Mouse (Mus musculus): Measurements from ENCODE around the gene Mrrf. TPM values are rescaled to one million over a fixed set of nuclear protein-coding genes. Genes with fewer than 3 reads are reported as not detected.
A peak's percentile ranks its signal among the peaks of the same experiment; 100 is the strongest.

Gene Mrrf
- polyA plus RNA-seq, 1 experiment = 2.5 TPM

GRCm38 (mm10) chr2:36101866-36102558 lies 34.2 kb upstream of the Mrrf start:
- Histone ChIP-seq H3K27me3 (replicated peaks) (peaks cover 100% of the 10 kb centered on the region), H3K36me3 (replicated peaks; ENCODE audit: low read length) (no peaks in the 10 kb centered on the region), H3K4me3 (replicated peaks) (peak overlapping the region; percentile 87), H3K9me3 (no peaks in the 10 kb centered on the region), H3K4me1 (peaks cover 50% of the 10 kb centered on the region)
- TF ChIP-seq GATA1 (IDR thresholded peaks at IDR 0.05; ENCODE audit: borderline replicate concordance, low read length) (no peak), FLI1 (IDR thresholded peaks at IDR 0.05; ENCODE audit: low read length) (no peak)

- TF ChIP-seq FLI1 (IDR thresholded peaks at IDR 0.05; ENCODE audit: low read length) = no peak
- Histone ChIP-seq H3K27me3 (replicated peaks) (peaks cover 99% of the 10 kb centered on the region), H3K4me3 (replicated peaks) (peak overlapping the region; percentile 87), H3K36me3 (replicated peaks; ENCODE audit: low read length) (no peaks in the 10 kb centered on the region), H3K4me1 (peaks cover 44% of the 10 kb centered on the region), H3K9me3 (no peaks in the 10 kb centered on the region)
These were observed 33.6 kb upstream of the Mrrf start for GRCm38 (mm10) chr2:36102559-36102946.

- TF ChIP-seq FLI1 (IDR thresholded peaks at IDR 0.05; ENCODE audit: low read length) = no peak
- TF ChIP-seq GATA1 (IDR thresholded peaks at IDR 0.05; ENCODE audit: borderline replicate concordance, low read length) = no peak
- Histone ChIP-seq H3K36me3 (replicated peaks; ENCODE audit: low read length) (no peaks in the 10 kb centered on the region), H3K9me3 (no peaks in the 10 kb centered on the region), H3K27me3 (replicated peaks) (peaks cover 99% of the 10 kb centered on the region), H3K4me1 (peaks cover 42% of the 10 kb centered on the region), H3K4me3 (replicated peaks) (peak overlapping the region; percentile 87)
These were observed 33.1 kb upstream of the Mrrf start for GRCm38 (mm10) chr2:36103069-36103554.

- peak overlapping the region; percentile 87 for H3K4me3 ChIP-seq (replicated peaks)
These were observed 32.4 kb upstream of the Mrrf start for GRCm38 (mm10) chr2:36103555-36104367.

GRCm38 (mm10) chr2:36104436-36104955 lies 31.7 kb upstream of the Mrrf start:
- H3K9me3 ChIP-seq = no peaks in the 10 kb centered on the region
- no peaks in the 10 kb centered on the region for H3K36me3 ChIP-seq (replicated peaks; ENCODE audit: low read length)
- peaks cover 98% of the 10 kb centered on the region for H3K27me3 ChIP-seq (replicated peaks)
- TF ChIP-seq GATA1 (IDR thresholded peaks at IDR 0.05; ENCODE audit: borderline replicate concordance, low read length) (no peak), FLI1 (IDR thresholded peaks at IDR 0.05; ENCODE audit: low read length) (no peak)
- peak overlapping the region; percentile 83 for H3K4me3 ChIP-seq (replicated peaks)
- peaks cover 47% of the 10 kb centered on the region for H3K4me1 ChIP-seq

More at GRCm38 (mm10) chr2:36103555-36104367, 32.4 kb upstream of the Mrrf start:
- TF ChIP-seq GATA1 (IDR thresholded peaks at IDR 0.05; ENCODE audit: borderline replicate concordance, low read length) (no peak), FLI1 (IDR thresholded peaks at IDR 0.05; ENCODE audit: low read length) (no peak)
- Histone ChIP-seq H3K4me1 (peaks cover 42% of the 10 kb centered on the region), H3K9me3 (no peaks in the 10 kb centered on the region), H3K27me3 (replicated peaks) (peaks cover 99% of the 10 kb centered on the region), H3K36me3 (replicated peaks; ENCODE audit: low read length) (no peaks in the 10 kb centered on the region)

- TF ChIP-seq FLI1 (IDR thresholded peaks at IDR 0.05; ENCODE audit: low read length) (no peak), GATA1 (IDR thresholded peaks at IDR 0.05; ENCODE audit: borderline replicate concordance, low read length) (no peak)
- Histone ChIP-seq H3K36me3 (replicated peaks; ENCODE audit: low read length) (no peaks in the 10 kb centered on the region), H3K27me3 (replicated peaks) (peaks cover 97% of the 10 kb centered on the region), H3K4me3 (replicated peaks) (peak within 1 kb of the TSS; percentile 83), H3K4me1 (peaks cover 47% of the 10 kb centered on the region), H3K9me3 (no peaks in the 10 kb centered on the region)
These were observed 31.0 kb upstream of the Mrrf start, which contains the start of gene Lhx6 for GRCm38 (mm10) chr2:36104956-36105741. Gene Lhx6, minus strand, starts transcription at chr2:36105408.

- no peaks in the 10 kb centered on the region for H3K36me3 ChIP-seq (replicated peaks; ENCODE audit: low read length)
- peaks cover 31% of the 10 kb centered on the region for H3K4me1 ChIP-seq
- H3K4me3 ChIP-seq (replicated peaks) = no peak overlapping the region
- no peak for TF ChIP-seq FLI1 (IDR thresholded peaks at IDR 0.05; ENCODE audit: low read length)
- TF ChIP-seq GATA1 (IDR thresholded peaks at IDR 0.05; ENCODE audit: borderline replicate concordance, low read length) = no peak
- peaks cover 86% of the 10 kb centered on the region for H3K27me3 ChIP-seq (replicated peaks)
- H3K9me3 ChIP-seq = no peaks in the 10 kb centered on the region
These were observed 27.6 kb upstream of the Mrrf start for GRCm38 (mm10) chr2:36108615-36109014.

GRCm38 (mm10) chr2:36112632-36113031 lies 23.6 kb upstream of the Mrrf start:
- H3K9me3 ChIP-seq = no peaks in the 10 kb centered on the region
- no peak overlapping the region for H3K4me3 ChIP-seq (replicated peaks)
- peaks cover 9% of the 10 kb centered on the region for H3K4me1 ChIP-seq
- H3K36me3 ChIP-seq (replicated peaks; ENCODE audit: low read length) = peaks cover 24% of the 10 kb centered on the region
- TF ChIP-seq FLI1 (IDR thresholded peaks at IDR 0.05; ENCODE audit: low read length) (no peak), GATA1 (IDR thresholded peaks at IDR 0.05; ENCODE audit: borderline replicate concordance, low read length) (no peak)
- H3K27me3 ChIP-seq (replicated peaks) = peaks cover 48% of the 10 kb centered on the region

- Histone ChIP-seq H3K4me1 (peaks cover 26% of the 10 kb centered on the region), H3K9me3 (no peaks in the 10 kb centered on the region), H3K36me3 (replicated peaks; ENCODE audit: low read length) (peaks cover 88% of the 10 kb centered on the region), H3K27me3 (replicated peaks) (no peaks in the 10 kb centered on the region), H3K4me3 (replicated peaks) (no peak overlapping the region)
- TF ChIP-seq FLI1 (IDR thresholded peaks at IDR 0.05; ENCODE audit: low read length) = no peak
- no peak for TF ChIP-seq GATA1 (IDR thresholded peaks at IDR 0.05; ENCODE audit: borderline replicate concordance, low read length)
These were observed 9.3 kb upstream of the Mrrf start for GRCm38 (mm10) chr2:36126795-36127429.
